Mouse (Mus musculus) brain, adult 2 months (tissue): ENCODE measurements around the gene 1700029J07Rik.

Experiments
- DNase-seq: peaks from one replicate; pipeline ENCODE4 v3.0.0; 2011; ENCODE audit warnings: low read depth, low spot score

Gene 1700029J07Rik

DNA sequence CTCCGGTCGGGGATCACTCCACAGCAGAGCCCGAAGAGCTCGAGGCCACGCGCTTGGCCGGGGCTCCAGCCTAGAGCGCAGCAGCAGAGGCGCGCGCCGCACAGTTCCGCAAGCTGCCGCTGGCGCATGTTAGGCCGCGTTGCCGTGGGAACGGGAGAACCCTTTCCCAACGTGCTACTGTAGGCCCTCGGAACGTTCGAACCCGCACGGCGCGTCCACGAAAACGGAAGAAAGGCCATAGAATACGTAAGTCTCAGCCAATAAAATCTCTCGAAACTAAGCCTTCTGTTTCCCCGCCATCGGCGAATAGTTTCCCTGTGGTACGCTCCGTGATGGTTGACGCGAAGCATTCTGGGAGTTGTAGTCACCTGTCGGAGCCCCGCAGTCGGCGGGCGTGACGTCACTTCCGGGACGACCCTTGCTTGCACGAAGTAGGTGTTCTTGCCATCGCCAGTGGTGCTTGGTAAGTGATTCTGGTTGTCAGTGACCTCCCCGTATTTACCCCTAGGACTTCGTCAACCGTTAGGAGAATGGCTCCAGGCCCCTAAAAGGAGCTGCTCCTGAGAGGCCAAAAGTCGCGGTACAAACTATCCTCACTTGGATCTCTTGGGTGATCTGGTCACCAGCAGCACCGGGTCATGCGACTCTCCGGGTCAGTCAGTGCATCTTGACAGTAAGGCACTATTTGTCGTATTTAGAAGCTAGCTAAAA is at the start of gene 1700029J07Rik, which contains the start of gene Ufsp2:
Gene 1700029J07Rik (minus strand): TSS at position 127 of the 711 bp plus-strand sequence.
Gene Ufsp2 (plus strand): TSS at position 403 of the 711 bp plus-strand sequence.
- DNase-seq = peak; percentile 100

DNA sequence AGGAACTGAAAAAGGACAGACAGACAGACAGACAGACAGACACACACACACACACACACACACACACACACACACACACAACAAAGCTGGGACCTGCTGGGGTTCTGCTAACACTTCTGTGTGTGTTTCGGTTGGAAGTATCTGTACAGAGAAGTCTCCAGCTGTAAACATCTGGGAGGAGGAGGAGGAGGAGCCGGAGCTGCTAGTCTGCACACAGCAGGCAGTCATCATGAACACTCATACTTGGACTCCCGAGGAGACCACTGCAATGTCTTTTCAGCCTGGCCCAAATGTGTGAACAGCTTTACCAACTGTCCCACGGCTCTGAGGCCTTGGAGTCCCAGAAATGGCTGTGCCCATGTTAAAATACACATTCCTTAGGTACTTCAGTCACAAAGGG is 49.3 kb upstream of the 1700029J07Rik start:
- DNase-seq = no peak

- DNase-seq = no peak
These were observed 47.7 kb upstream of the 1700029J07Rik start for GRCm38 (mm10) chr8:46022758-46023157.

DNA sequence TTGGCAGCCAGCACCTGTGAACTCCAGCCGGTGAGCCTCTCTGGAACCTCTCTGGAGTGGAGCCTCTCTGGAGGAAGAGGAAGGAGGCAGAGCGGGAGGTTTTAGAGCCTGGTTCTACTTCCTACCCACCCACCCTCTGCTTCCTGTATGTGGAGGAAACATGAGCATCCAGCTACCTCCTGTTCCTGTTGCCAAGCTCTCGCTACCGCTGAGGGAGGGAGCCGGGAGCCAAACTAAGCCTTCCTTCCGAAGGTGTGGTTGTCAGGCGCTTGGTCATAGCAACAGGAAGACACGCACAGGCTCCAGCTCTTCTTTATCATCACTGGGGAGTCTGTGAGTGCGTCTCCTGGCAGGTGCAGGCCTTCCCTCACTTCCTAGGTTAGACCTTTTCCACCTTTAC is 47.2 kb upstream of the 1700029J07Rik start:
- peak; percentile 24 for DNase-seq

DNA sequence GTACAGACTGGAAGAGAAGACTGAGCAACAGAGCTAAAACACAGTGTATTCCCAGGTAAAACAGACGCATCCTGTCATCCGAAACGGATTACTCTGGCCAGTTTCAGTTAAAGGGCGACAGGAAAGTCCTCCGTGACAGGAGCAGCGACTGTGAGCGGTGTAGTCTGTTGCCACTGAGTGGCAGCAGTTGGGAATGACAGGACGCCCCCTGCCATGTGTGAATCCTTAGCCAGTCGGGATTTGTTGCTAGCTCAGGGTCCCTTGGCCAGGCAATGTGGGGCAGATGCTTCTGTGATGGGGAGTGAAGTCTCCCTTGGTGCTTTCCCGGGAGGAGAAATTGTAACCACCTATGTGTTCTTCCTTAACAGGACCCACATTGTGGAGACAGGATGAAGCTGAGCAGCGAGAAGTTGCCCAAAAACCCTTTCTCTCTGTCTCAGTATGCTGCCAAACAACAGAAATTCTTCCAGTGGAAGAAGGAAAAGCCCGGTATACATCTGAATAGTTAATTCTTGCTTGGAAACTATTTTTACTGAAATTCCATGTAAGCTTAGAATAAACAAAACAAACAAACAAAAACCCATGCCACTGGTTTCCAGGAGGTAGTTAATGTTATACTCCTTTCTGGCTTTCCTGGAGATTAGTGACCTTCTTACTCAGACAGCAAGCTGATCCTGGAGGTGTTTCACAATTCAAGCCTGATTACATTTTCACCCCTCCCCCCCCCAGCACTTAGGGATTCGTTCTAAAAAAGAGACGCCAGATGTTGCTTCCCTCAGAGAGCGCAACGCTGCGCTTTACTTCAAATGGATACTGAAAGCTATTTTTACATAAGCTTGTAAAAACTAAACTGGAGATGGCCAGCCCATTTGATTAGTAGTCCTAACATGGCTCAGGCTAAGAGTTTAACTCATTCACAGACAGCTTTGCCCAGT is 36.0 kb upstream of the 1700029J07Rik start:
- peak; percentile 80 for DNase-seq

- DNase-seq = peak; percentile 44
These were observed 35.3 kb upstream of the 1700029J07Rik start for GRCm38 (mm10) chr8:46010306-46010705.

GRCm38 (mm10) chr8:46007050-46007672 is 32.1 kb upstream of the 1700029J07Rik start:
- DNase-seq = no peak

DNA sequence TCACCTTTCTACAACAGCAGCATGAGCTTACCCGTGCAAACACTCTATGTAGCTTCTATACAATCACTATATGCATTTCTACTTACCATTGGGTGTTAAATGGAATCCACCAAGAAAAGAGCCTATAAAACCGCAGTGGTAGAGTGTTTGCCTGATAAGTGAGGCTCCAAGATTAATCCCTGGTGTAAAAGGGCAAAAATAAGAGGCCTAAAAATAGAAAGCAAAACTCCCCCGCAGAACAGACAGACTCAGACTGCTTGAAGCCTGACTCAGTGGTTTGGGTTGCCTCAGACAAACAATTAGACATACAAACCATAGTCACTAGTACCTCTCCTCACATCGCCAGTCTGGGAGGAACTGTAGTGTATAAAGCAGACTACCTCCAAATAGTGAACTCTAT is 30.5 kb upstream of the 1700029J07Rik start, which contains the start of gene Ankrd37:
Gene Ankrd37 (minus strand): TSS at position 112 of the 400 bp plus-strand sequence.
- peak; percentile 54 for DNase-seq

GRCm38 (mm10) chr8:45999784-46000705 is 25.0 kb upstream of the 1700029J07Rik start:
- peak; percentile 99 for DNase-seq

DNA sequence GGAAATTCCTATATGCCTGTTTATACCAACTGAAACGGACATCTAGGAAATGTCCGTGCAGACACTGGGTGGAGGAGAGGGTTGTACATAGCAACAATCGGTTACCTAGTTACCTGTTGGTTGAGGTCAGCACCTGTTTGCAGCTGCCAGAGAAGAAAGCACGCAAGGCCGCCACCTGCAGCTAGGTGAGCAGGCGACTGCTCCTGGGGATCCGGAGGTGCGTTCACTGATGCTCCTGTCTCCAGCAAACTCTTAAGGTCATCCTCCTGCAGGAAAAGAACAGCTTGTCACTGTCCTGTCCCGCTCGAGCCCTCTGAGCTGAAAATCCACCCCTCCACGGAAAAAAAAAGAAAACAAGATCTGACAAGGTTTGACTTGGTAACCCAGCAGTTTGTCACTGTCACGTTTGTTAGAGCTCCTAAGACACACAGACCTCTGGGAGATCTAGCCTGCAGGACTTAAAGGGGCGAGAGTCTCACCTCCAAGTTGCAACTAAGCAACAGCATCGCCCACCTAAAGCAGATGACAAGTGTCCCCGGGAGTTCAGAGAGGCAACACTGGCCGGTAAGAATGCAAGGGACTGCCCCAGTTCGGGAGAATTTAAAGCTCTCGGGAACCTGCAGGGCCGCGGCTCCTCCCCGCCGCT is 24.2 kb upstream of the 1700029J07Rik start, which contains the start of gene Lrp2bp:
Gene Lrp2bp (plus strand): TSS at position 166 of the 646 bp plus-strand sequence.
- DNase-seq = peak; percentile 58

GRCm38 (mm10) chr8:45998228-45998627 is 23.2 kb upstream of the 1700029J07Rik start:
- peak; percentile 22 for DNase-seq

GRCm38 (mm10) chr8:45995576-45995975 is 20.5 kb upstream of the 1700029J07Rik start:
- DNase-seq = no peak

GRCm38 (mm10) chr8:45994111-45994510 is 19.1 kb upstream of the 1700029J07Rik start:
- peak; percentile 20 for DNase-seq

DNA sequence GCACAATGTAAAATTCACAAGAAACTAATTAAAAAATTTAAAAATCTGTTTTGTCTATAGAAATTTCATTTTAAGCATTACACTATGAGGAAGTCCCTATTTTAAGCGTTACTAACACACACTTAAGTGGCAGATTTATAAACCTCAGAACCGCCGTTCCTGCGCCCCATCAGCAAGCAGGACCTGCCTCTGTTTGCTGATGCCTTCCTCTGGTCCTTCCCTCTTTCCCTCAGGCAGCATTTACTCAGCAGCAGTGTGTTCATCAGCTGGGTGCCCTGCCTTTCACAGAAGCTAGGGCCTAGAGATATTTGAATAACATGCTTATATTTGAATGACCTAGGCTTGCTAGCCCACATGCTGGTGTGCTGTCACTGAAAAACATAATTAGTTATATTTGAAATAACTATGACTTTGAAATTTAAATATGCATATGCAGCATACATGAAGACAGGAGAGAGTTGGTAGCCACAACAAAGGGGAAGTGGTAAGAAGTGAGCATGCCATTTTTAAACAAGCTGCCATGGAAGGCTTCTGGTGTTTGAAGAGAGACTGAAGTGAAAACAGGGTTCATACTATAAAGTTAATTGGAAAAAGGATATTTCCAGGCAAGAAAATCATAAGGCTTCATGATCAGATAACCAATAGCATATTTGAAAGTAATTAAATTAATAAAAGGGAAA is 15.7 kb upstream of the 1700029J07Rik start:
- no peak for DNase-seq

GRCm38 (mm10) chr8:45988189-45988588 is 13.1 kb upstream of the 1700029J07Rik start:
- DNase-seq = no peak

DNA sequence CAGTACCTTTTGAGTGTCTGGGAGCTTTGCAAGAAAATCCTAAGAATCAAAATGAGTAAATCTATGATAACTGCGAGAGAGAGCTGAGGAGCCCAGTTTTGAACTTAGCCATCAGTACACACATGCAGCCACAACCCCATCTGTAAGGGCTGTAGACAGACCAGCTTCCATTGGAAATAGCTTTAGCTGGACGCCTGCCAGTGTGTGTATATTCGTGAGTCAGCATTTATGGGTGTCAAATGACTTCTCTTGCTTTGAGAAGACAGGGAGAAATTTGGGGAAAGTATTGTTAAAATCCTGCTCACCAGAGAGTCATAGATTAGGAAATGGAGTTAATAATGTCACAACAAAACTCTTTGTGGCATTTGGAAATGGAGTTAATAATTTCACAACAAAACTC is 11.6 kb upstream of the 1700029J07Rik start:
- no peak for DNase-seq

GRCm38 (mm10) chr8:45975837-45976468 is 901 bp upstream of the 1700029J07Rik start:
- peak; percentile 41 for DNase-seq

DNA sequence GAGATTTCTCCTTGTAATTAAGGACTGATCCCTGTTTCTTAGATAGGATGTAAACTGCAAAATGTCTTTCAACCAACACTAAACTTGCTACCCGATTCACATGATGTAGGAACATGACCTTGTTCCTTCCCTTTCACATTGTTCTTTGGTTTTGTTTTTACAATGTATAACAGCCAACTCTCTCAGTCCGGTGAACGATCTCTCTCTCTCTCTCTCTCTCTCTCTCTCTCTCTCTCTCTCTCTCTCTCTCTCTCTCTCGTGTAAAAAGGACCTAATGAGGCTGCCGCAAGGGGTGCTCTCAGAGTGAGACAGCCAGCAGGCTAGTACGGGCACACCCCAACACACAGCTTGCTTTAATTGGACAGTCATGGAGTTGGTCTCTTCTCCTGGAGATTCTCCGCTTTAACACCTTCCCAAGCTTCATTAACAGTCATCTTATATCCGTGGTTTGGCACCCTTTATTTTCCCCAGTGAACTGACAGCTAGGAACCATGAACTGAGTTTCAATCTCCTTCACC is 1.0 kb downstream of the 1700029J07Rik start:
- DNase-seq = peak; percentile 8

GRCm38 (mm10) chr8:45970894-45971293 is 4.2 kb downstream of the 1700029J07Rik start:
- DNase-seq = no peak
